Mouse (Mus musculus) lung, adult 2 months (tissue): ENCODE data around the gene Usp28.

Experiments used
- CTCF ChIP-seq: fragments of 200-500 bp; IDR thresholded peaks from 2 replicates; pipeline ENCODE4 v1.5.1; 2011; ENCODE audit warnings: mild to moderate bottlenecking, low read length, control low read depth; ENCODE audit not compliant: insufficient read depth
- POLR2A ChIP-seq: fragments of 200-500 bp; IDR thresholded peaks from 2 replicates; pipeline ENCODE4 v1.6.1; 2011; ENCODE audit warnings: low read depth, mild to moderate bottlenecking, control low read depth, low read length, borderline replicate concordance; ENCODE audit errors: extremely low read depth

GRCm38 (mm10) chr9:49081561-49081960, 96.4 kb downstream of the Usp28 start:
- peak; percentile 80 for TF ChIP-seq CTCF
- no peak for TF ChIP-seq POLR2A
